In the genomic region with DNA sequence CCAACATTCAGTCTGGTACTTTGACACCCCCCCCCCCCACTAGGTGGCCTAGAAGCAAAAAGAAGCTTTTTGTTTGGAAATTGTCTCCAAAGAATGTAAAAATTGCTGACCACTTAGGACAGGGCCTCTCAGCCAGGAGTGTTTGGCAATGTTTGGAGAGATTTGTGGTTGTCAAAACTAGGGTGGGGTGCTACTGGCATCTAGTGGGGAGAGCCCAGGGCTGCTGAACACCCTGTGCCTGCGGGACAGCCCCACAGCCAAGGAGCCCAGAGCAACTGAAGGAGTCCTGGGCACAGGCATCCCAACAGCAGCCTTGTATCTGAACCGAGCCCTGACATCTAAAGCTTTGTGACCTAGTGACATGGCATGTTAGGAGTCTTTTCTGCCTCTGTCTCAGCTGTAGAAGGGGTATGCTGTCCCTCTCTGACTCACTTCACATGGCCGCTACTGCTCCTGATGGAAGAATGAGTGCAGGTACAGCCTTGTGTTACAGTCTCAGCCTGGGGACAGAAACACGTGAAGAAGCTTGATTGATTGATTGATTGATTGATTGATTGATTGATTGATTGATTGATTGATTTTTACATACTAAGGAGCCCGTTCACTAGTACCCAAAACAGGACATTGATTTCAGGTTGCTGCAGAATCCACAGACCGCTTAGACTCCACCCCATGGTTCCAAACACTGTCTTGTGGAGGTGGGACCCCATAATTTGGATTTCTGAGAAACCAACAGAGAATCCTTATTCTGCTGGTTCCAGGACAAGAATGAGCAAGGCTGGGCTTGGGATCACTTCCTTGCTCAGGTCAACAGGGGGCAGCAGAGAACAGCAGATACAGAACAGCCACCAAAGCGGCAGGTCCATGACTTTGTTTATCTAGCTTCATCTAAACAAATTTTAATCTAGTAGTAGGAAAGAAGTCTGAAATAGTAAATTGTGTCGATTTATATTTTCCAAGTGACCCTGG, we compare ENCODE assay signal across 8 mouse cellular contexts. TPM values are rescaled to one million over a fixed set of nuclear protein-coding genes. Genes with fewer than 3 reads are reported as not detected.
A peak's percentile ranks its signal among the peaks of the same experiment; 100 is the strongest.
DNase-seq lines count a peak whose midpoint lies in the region; TF ChIP-seq lines count a peak whose summit lies in the region.

No protein-coding gene starts in this region.

- intact Hi-C loops in heart, postnatal 10 days (cut with DNase I), result loop anchor here (1.0 to 5.0 kb wide), 3 partner anchors 85 to 340 kb away; partner anchors contain the start of gene Stk31

- DNase-seq in ES-E14 (ENCODE audit: low read depth, low spot score), result no peak
- DNase-seq in adrenal gland, adult 8-10 months, result peak; percentile 46
- peak; percentile 86 for DNase-seq in embryo, embryonic 10.5 days (ENCODE audit: low spot score)
- peak; percentile 78 to 84 for DNase-seq in heart, postnatal 10 days
- peak; percentile 56 for DNase-seq in layer of hippocampus, adult 11-12 months (ENCODE audit: low spot score)
- DNase-seq in lung, postnatal 36 days, result peak; percentile 80
- DNase-seq in right cerebral cortex, adult 2 months (ENCODE audit: low spot score in 2 of 2), result peak; percentile 65 to 83
- peak; percentile 47 for DNase-seq in yolk sac, embryonic 10.5 days (ENCODE audit: low spot score)

- H3K4me3 ChIP-seq in ES-E14 (ENCODE audit: insufficient read depth in 1 of 2, low read depth in 1 of 2, low read length in 2 of 2, poor library complexity in 1 of 2, severe bottlenecking in 1 of 2), result no peak overlapping the region

- H3K27ac ChIP-seq in ES-E14 (ENCODE audit: insufficient read depth, low read depth, low read length, poor library complexity, severe bottlenecking), result no peak overlapping the region

- H3K4me1 ChIP-seq in ES-E14 (ENCODE audit: control insufficient read depth in 2 of 2, insufficient read depth in 2 of 2, low read length in 2 of 2, poor library complexity in 1 of 2), result peaks cover 0 to 3% of the 10 kb centered on the region in 2 experiments; a peak in 1 of 4 replicates

- H3K36me3 ChIP-seq in ES-E14 (ENCODE audit: control insufficient read depth, insufficient read depth, low read length, poor library complexity, severe bottlenecking), result no peaks in the 10 kb centered on the region

- no peak overlapping the region for H3K9ac ChIP-seq in ES-E14 (ENCODE audit: insufficient read depth, low read depth, low read length, poor library complexity, severe bottlenecking)

- in situ Hi-C loops in ES-E14 (cut with MboI; ENCODE audit: low sequenced_read_pairs in 2 of 2, unreplicated experiment in 2 of 2), result no loop called here

- no peaks in the 10 kb centered on the region for H3K9me3 ChIP-seq in ES-E14 (ENCODE audit: control insufficient read depth, insufficient read depth, low read depth, low read length)

TF ChIP-seq in ES-E14, 5 proteins besides CTCF, POLR2A, EP300 and RAD21:
- no peak for TF ChIP-seq MAFK (IDR thresholded peaks at IDR 0.05; ENCODE audit: insufficient read depth, low read depth, low read length)
- TF ChIP-seq ZC3H11A (IDR thresholded peaks at IDR 0.05; ENCODE audit: borderline replicate concordance, low read depth, low read length), result peak; percentile 79
- TF ChIP-seq ZNF384 (IDR thresholded peaks at IDR 0.05; ENCODE audit: low read depth, low read length), result no peak
- TF ChIP-seq HCFC1 (IDR thresholded peaks at IDR 0.05; ENCODE audit: borderline replicate concordance, insufficient read depth, low read length), result no peak
- TF ChIP-seq CHD2 (IDR thresholded peaks at IDR 0.05; ENCODE audit: low read depth, low read length), result no peak

RNA-seq across cellular contexts. Expression of gene Malsu1, which starts 16.3 kb away (rescaled TPM):
- total RNA-seq in ES-E14 (2012; rRNA removed), result 27.3 and 28.8 TPM in 2 replicates
- 10 to 100 TPM; 34.6 to 53.2 (median 41.2) TPM for total RNA-seq in adrenal gland, adult 8-10 months (2022)
- total RNA-seq in heart, postnatal 10 days (2021), result 10 to 100 TPM; 33.1 to 35.1 TPM

RNA-seq across cellular contexts. Expression of gene Gpnmb, which starts 21.0 kb away (rescaled TPM):
- 0.63 and 0.89 TPM in 2 replicates for total RNA-seq in ES-E14 (2012; rRNA removed)
- total RNA-seq in adrenal gland, adult 8-10 months (2022), result 10 to 100 TPM in 2 of 4 experiments, 1 to 10 TPM in 2; 2.0 to 60.7 (median 23.2) TPM
- total RNA-seq in heart, postnatal 10 days (2021), result under 1 TPM; 0.43 to 0.52 TPM
